Mouse (Mus musculus) forebrain, embryonic 16.5 days (tissue): ENCODE measurements around the gene Ccdc71. TPM values are rescaled to one million over a fixed set of nuclear protein-coding genes. Genes with fewer than 3 reads are reported as not detected.

Source experiments
- ATAC-seq: fragments of 200-750 bp; cut with Nextera tagmentation; 2 replicates; pipeline ENCODE4 v1.8.0; 2017; ENCODE audit warnings: mild to moderate bottlenecking, moderate library complexity
- H3K27ac ChIP-seq: fragments of 300-500 bp; sonication (generic); 2 replicates; pipeline ENCODE4 v1.5.1; 2014; ENCODE audit warnings: low read length, control low read depth
- H3K27me3 ChIP-seq: fragments of 300-500 bp; sonication (generic); replicated peaks from 2 replicates; pipeline ENCODE4 v1.6.1; 2014; ENCODE audit warnings: low read length; ENCODE audit not compliant: control insufficient read depth, insufficient read depth
- H3K36me3 ChIP-seq: fragments of 300-500 bp; sonication (generic); 2 replicates; pipeline ENCODE4 v1.6.1; 2014; ENCODE audit not compliant: control insufficient read depth, insufficient read depth
- H3K4me1 ChIP-seq: fragments of 300-500 bp; sonication (generic); replicated peaks from 2 replicates; pipeline ENCODE4 v1.6.1; 2014; ENCODE audit warnings: low read length; ENCODE audit not compliant: control insufficient read depth, insufficient read depth
- H3K4me2 ChIP-seq: fragments of 300-500 bp; sonication (generic); 2 replicates; pipeline ENCODE4 v1.6.1; 2014; ENCODE audit warnings: mild to moderate bottlenecking, low read length, control low read depth
- H3K4me3 ChIP-seq: fragments of 300-500 bp; sonication (generic); replicated peaks from 2 replicates; pipeline ENCODE4 v1.5.1; 2014; ENCODE audit warnings: mild to moderate bottlenecking, low read length, control low read depth
- H3K9ac ChIP-seq: fragments of 300-500 bp; sonication (generic); replicated peaks from 2 replicates; pipeline ENCODE4 v1.6.1; 2014; ENCODE audit warnings: low read depth, low read length, control low read depth
- H3K9me3 ChIP-seq: fragments of 300-500 bp; sonication (generic); 2 replicates; pipeline ENCODE4 v1.6.1; 2016; ENCODE audit warnings: low read length; ENCODE audit not compliant: control insufficient read depth
- WGBS: fragments of 180-500 bp; shearing (Covaris S2); extraction: QIAGEN DNeasy Blood & Tissue Kit; methylation state at CpG from one replicate; pipeline ENCODE4 v1.1.7; 2014; 5-methylcytosine and 5-hydroxymethylcytosine counted together
- polyA plus RNA-seq: library from polyadenylated mRNA; unstranded; fragments of >200 nt; fragmentation: Nextera tagmentation; extraction: Ambion mirVana; gene quantifications from 2 replicates; pipeline ENCODE4 v1.2.1, GENCODE M21; 2015

Gene Ccdc71
- 61.4 and 68.7 TPM in 2 replicates for polyA plus RNA-seq

GRCm38 (mm10) chr9:108460319-108461178, at the start of gene Ccdc71:
Ccdc71 (plus strand) TSS chr9:108460527.
- peak within 1 kb of the TSS; percentile 92 for H3K4me2 ChIP-seq
- H3K9ac ChIP-seq = peak within 1 kb of the TSS; percentile 83
- 0 out of 2 replicates have a peak, but pooled peaks cover 2% of the 10 kb centered on the region for H3K27me3 ChIP-seq
- 1% methylated on average over 52 of the region's 52 CpGs for WGBS
- H3K9me3 ChIP-seq = no peaks in the 10 kb centered on the region
- peak within 1 kb of the TSS; percentile 73 for H3K27ac ChIP-seq
- peak within 1 kb of the TSS; percentile 95 for H3K4me3 ChIP-seq
- peaks cover 15% of the 10 kb centered on the region for H3K4me1 ChIP-seq
- H3K36me3 ChIP-seq = peaks cover 15% of the 10 kb centered on the region
- peak; percentile 91 for ATAC-seq

- Histone ChIP-seq H3K27me3 (no peaks in the 10 kb centered on the region), H3K9me3 (no peaks in the 10 kb centered on the region), H3K27ac (no peak overlapping the region), H3K4me2 (no peak overlapping the region), H3K4me3 (no peak overlapping the region), H3K36me3 (no peaks in the 10 kb centered on the region), H3K9ac (no peak overlapping the region), H3K4me1 (peaks cover 4% of the 10 kb centered on the region; the same call in 1 of the 2 replicates)
- ATAC-seq = no peak
- 58% methylated on average over 9 of the region's 9 CpGs for WGBS
These were observed 48.9 kb upstream of the Ccdc71 start for GRCm38 (mm10) chr9:108411381-108411942.

DNA sequence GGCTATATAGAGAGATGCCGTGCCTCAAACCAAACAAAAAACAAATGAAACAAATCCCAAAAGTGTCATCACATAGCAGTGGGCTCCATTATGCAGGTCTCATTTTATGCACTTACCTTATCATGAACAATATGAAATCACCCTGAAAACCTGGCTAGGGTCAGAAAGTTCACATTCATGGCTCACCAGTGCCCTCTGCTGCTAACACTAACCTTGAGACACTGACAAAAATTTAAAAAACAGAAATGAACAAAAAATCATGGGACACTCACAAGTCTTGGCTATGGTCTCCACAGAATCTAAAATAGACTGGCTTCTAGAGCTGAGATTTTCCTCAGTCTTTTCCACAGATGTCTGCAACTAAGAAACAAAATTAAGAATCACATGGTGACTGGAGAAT, 48.1 kb upstream of the Ccdc71 start:
- Histone ChIP-seq H3K9ac (no peak overlapping the region), H3K27me3 (no peaks in the 10 kb centered on the region), H3K4me1 (peaks cover 4% of the 10 kb centered on the region; the same call in 1 of the 2 replicates), H3K27ac (no peak overlapping the region), H3K9me3 (no peaks in the 10 kb centered on the region), H3K4me2 (no peak overlapping the region), H3K36me3 (no peaks in the 10 kb centered on the region), H3K4me3 (no peak overlapping the region)
- no peak for ATAC-seq
- WGBS = 88% methylated on average over 1 of the region's 1 CpGs

DNA sequence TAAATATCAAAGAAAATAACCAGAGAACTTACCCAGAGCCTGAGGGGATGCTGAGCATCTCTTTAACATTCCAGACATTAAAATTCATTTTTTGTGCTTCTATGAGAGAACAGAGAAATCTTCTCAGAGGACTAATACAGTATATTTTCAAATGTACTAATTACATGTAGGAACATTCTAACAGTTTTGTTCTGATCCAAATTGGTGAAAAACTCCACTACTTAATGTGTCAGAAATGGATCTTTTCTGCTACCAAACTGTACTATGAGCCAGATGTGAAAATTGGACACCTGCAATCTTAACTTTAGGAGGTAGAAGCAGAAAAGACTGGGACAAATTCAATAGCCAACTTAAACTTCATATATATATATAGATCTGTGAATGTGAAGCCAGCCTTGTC, 31.9 kb upstream of the Ccdc71 start, which contains the start of gene Ccdc36:
Gene Ccdc36 (minus strand): TSS at position 101 of the 400 bp plus-strand sequence.
- no peaks in the 10 kb centered on the region for H3K4me1 ChIP-seq
- no peak within 1 kb of the TSS for H3K9ac ChIP-seq
- H3K36me3 ChIP-seq = no peaks in the 10 kb centered on the region
- H3K4me3 ChIP-seq = no peak within 1 kb of the TSS
- no peaks in the 10 kb centered on the region for H3K27me3 ChIP-seq
- H3K9me3 ChIP-seq = no peaks in the 10 kb centered on the region
- ATAC-seq = no peak
- no peak within 1 kb of the TSS for H3K4me2 ChIP-seq
- H3K27ac ChIP-seq = no peak within 1 kb of the TSS

- ATAC-seq = peak; percentile 71
- H3K9ac ChIP-seq = no peak overlapping the region
- peak overlapping the region; percentile 25 for H3K4me3 ChIP-seq
- H3K9me3 ChIP-seq = no peaks in the 10 kb centered on the region
- H3K36me3 ChIP-seq = no peaks in the 10 kb centered on the region
- H3K4me2 ChIP-seq = peak overlapping the region; percentile 38
- no peaks in the 10 kb centered on the region for H3K27me3 ChIP-seq
- H3K27ac ChIP-seq = no peak overlapping the region
- WGBS = 50% methylated on average over 32 of the region's 32 CpGs
- H3K4me1 ChIP-seq = no peaks in the 10 kb centered on the region
These were observed 28.8 kb upstream of the Ccdc71 start for GRCm38 (mm10) chr9:108431431-108432067.

GRCm38 (mm10) chr9:108436182-108436581, 24.1 kb upstream of the Ccdc71 start, which contains the start of gene BC048562:
BC048562 (plus strand) TSS chr9:108436482.
- H3K27ac ChIP-seq = no peak within 1 kb of the TSS
- H3K9me3 ChIP-seq = no peaks in the 10 kb centered on the region
- 41% methylated on average over 3 of the region's 3 CpGs for WGBS
- peaks cover 25% of the 10 kb centered on the region for H3K4me1 ChIP-seq
- no peaks in the 10 kb centered on the region for H3K27me3 ChIP-seq
- no peaks in the 10 kb centered on the region for H3K36me3 ChIP-seq
- ATAC-seq = no peak
- no peak within 1 kb of the TSS for H3K4me2 ChIP-seq
- no peak within 1 kb of the TSS for H3K4me3 ChIP-seq
- no peak within 1 kb of the TSS for H3K9ac ChIP-seq

- H3K9me3 ChIP-seq = no peaks in the 10 kb centered on the region
- no peak overlapping the region for H3K9ac ChIP-seq
- H3K27me3 ChIP-seq = no peaks in the 10 kb centered on the region
- no peak overlapping the region for H3K4me2 ChIP-seq
- H3K27ac ChIP-seq = no peak overlapping the region
- peaks cover 26% of the 10 kb centered on the region for H3K4me1 ChIP-seq
- WGBS = 72% methylated on average over 6 of the region's 6 CpGs
- H3K4me3 ChIP-seq = no peak overlapping the region
- ATAC-seq = peak; percentile 41
- no peaks in the 10 kb centered on the region for H3K36me3 ChIP-seq
These were observed 21.2 kb upstream of the Ccdc71 start for GRCm38 (mm10) chr9:108439176-108439575.

- H3K36me3 ChIP-seq = no peaks in the 10 kb centered on the region
- no peaks in the 10 kb centered on the region for H3K9me3 ChIP-seq
- H3K4me1 ChIP-seq = peaks cover 26% of the 10 kb centered on the region
- 69% methylated on average over 5 of the region's 5 CpGs for WGBS
- ATAC-seq = no peak
- H3K27me3 ChIP-seq = no peaks in the 10 kb centered on the region
- no peak overlapping the region for H3K4me3 ChIP-seq
- H3K4me2 ChIP-seq = no peak overlapping the region
- H3K9ac ChIP-seq = no peak overlapping the region
- 0 out of 2 replicates have a peak overlapping the region, but pooled peaks have one; percentile 6 for H3K27ac ChIP-seq
These were observed 19.8 kb upstream of the Ccdc71 start for GRCm38 (mm10) chr9:108440485-108440884.
